Comparison of ENCODE assay signal across 9 mouse cellular contexts in the genomic region with DNA sequence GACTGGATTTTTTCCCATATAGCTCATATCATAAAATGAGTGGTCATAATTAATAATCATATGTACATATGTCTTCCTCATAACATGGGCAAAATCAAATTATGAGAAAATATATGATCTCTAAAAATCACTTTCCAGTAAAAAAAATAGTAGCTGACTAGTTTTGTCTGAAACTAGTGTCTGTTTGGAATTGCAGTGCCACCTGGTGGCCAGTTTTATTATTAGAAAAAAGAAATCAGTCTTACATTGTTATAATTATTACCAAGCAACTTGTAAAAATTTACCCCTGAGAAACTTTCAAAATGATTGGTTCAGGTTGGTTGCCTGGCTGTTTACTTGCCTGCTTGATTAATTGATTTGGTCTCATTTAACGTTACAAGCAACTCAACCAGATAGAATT. TPM values are rescaled to one million over a fixed set of nuclear protein-coding genes. Genes with fewer than 3 reads are reported as not detected.
A peak's percentile ranks its signal among the peaks of the same experiment; 100 is the strongest.
DNase-seq lines count a peak whose midpoint lies in the region; ATAC-seq lines count a peak whose summit lies in the region.
"Had no signal": no experiment of that assay in that cellular context is flagged by ENCODE, and none has a peak within 500 bp of the region (broad histone marks: within the 10 kb centered on the region; RNA-seq: fewer than 3 reads in every experiment).

No protein-coding gene starts in this region.

- peak; percentile 73 for DNase-seq in forebrain, embryonic 14.5 days (ENCODE audit: low spot score)
- DNase-seq in forebrain, embryonic 11.5 days (ENCODE audit: low spot score), result no peak
- peak; percentile 24 for DNase-seq in limb, embryonic 11.5 days (ENCODE audit: low spot score)
- no peak for DNase-seq in limb, embryonic 10.5 days (ENCODE audit: low spot score)
- DNase-seq in MN1 (ENCODE audit: low spot score), result peak; percentile 74
- DNase-seq in lung, postnatal 14 days, result peak; percentile 54
- no peak for DNase-seq in urinary bladder, adult 18-20 months (ENCODE audit: low spot score in 2 of 2)

- H3K4me1 ChIP-seq in forebrain, embryonic 14.5 days (ENCODE audit: control insufficient read depth, insufficient read depth, low read length), result no peaks in the 10 kb centered on the region
- no peaks in the 10 kb centered on the region for H3K4me1 ChIP-seq in forebrain, embryonic 11.5 days (replicated peaks; ENCODE audit: control insufficient read depth, insufficient read depth, low read length)
- H3K4me1 ChIP-seq in limb, embryonic 11.5 days (ENCODE audit: control insufficient read depth, insufficient read depth, low read length), result no peaks in the 10 kb centered on the region
- H3K4me1 ChIP-seq in limb, embryonic 10.5 days, result no peaks in the 10 kb centered on the region
- H3K4me1 ChIP-seq: hindbrain, embryonic 15.5 days had no signal

- no peaks in the 10 kb centered on the region for H3K9me3 ChIP-seq in forebrain, embryonic 14.5 days (replicated peaks; ENCODE audit: control insufficient read depth, low read length)
- H3K9me3 ChIP-seq in forebrain, embryonic 11.5 days (ENCODE audit: control insufficient read depth, low read length), result no peaks in the 10 kb centered on the region
- H3K9me3 ChIP-seq in limb, embryonic 11.5 days (ENCODE audit: control insufficient read depth, low read length), result no peaks in the 10 kb centered on the region
- no peaks in the 10 kb centered on the region for H3K9me3 ChIP-seq in limb, embryonic 10.5 days (replicated peaks)
- H3K9me3 ChIP-seq: hindbrain, embryonic 15.5 days had no signal

- H3K4me2 ChIP-seq in forebrain, embryonic 14.5 days (ENCODE audit: low read length), result no peak overlapping the region
- no peak overlapping the region for H3K4me2 ChIP-seq in forebrain, embryonic 11.5 days (ENCODE audit: low read depth, low read length, severe bottlenecking)
- H3K4me2 ChIP-seq in limb, embryonic 11.5 days (ENCODE audit: low read depth, severe bottlenecking), result no peak overlapping the region
- H3K4me2 ChIP-seq: hindbrain, embryonic 15.5 days had no signal

- H3K4me3 ChIP-seq in forebrain, embryonic 14.5 days (ENCODE audit: low read depth, low read length), result no peak overlapping the region
- H3K4me3 ChIP-seq in forebrain, embryonic 11.5 days (ENCODE audit: low read depth, low read length), result no peak overlapping the region
- no peak overlapping the region for H3K4me3 ChIP-seq in limb, embryonic 11.5 days (ENCODE audit: low read depth, low read length)
- H3K4me3 ChIP-seq in limb, embryonic 10.5 days, result no peak overlapping the region
- H3K4me3 ChIP-seq: hindbrain, embryonic 15.5 days had no signal

- WGBS in forebrain, embryonic 14.5 days, result 90% methylated on average over 1 of the region's 1 CpGs
- 88% methylated on average over 1 of the region's 1 CpGs for WGBS in forebrain, embryonic 11.5 days
- WGBS in limb, embryonic 11.5 days, result 82% methylated on average over 1 of the region's 1 CpGs
- WGBS in limb, embryonic 10.5 days, result 89% methylated on average over 1 of the region's 1 CpGs

- H3K9ac ChIP-seq in forebrain, embryonic 14.5 days (ENCODE audit: low read length), result no peak overlapping the region
- no peak overlapping the region for H3K9ac ChIP-seq in forebrain, embryonic 11.5 days (ENCODE audit: low read length)
- H3K9ac ChIP-seq in limb, embryonic 11.5 days (ENCODE audit: low read length), result no peak overlapping the region
- H3K9ac ChIP-seq: hindbrain, embryonic 15.5 days had no signal

- H3K27ac ChIP-seq in forebrain, embryonic 14.5 days (ENCODE audit: low read depth, low read length), result no peak overlapping the region
- no peak overlapping the region for H3K27ac ChIP-seq in forebrain, embryonic 11.5 days (ENCODE audit: low read depth, low read length)
- no peak overlapping the region for H3K27ac ChIP-seq in limb, embryonic 11.5 days (replicated peaks; ENCODE audit: low read depth, low read length)
- no peak overlapping the region for H3K27ac ChIP-seq in limb, embryonic 10.5 days
- H3K27ac ChIP-seq: hindbrain, embryonic 15.5 days had no signal

- no peaks in the 10 kb centered on the region for H3K27me3 ChIP-seq in forebrain, embryonic 14.5 days (replicated peaks; ENCODE audit: control insufficient read depth, insufficient read depth, low read length)
- H3K27me3 ChIP-seq in forebrain, embryonic 11.5 days (ENCODE audit: control insufficient read depth, insufficient read depth, low read length), result no peaks in the 10 kb centered on the region
- no peaks in the 10 kb centered on the region for H3K27me3 ChIP-seq in limb, embryonic 11.5 days (ENCODE audit: control insufficient read depth, insufficient read depth, low read length)
- no peaks in the 10 kb centered on the region for H3K27me3 ChIP-seq in limb, embryonic 10.5 days (ENCODE audit: low read depth, poor library complexity, severe bottlenecking)
- H3K27me3 ChIP-seq: hindbrain, embryonic 15.5 days had no signal

- no peak for ATAC-seq in forebrain, embryonic 14.5 days
- no peak for ATAC-seq in forebrain, embryonic 11.5 days (replicated peaks; ENCODE audit: low FRiP score)
- no peak for ATAC-seq in limb, embryonic 11.5 days (ENCODE audit: insufficient number of reproducible peaks, low FRiP score, low TSS enrichment, low read depth)
- ATAC-seq in erythroid progenitor cell, adult 5-6 weeks (replicated peaks; ENCODE audit: low FRiP score, poor library complexity, severe bottlenecking), result peak; percentile 73; the same call in 1 of the 2 replicates

- H3K36me3 ChIP-seq in forebrain, embryonic 14.5 days (ENCODE audit: control insufficient read depth, insufficient read depth, low read length), result peaks cover 52% of the 10 kb centered on the region
- peaks cover 9% of the 10 kb centered on the region; the same call in 1 of the 2 replicates for H3K36me3 ChIP-seq in forebrain, embryonic 11.5 days (ENCODE audit: control insufficient read depth, insufficient read depth, low read length)
- peaks cover 4% of the 10 kb centered on the region; the same call in 1 of the 2 replicates for H3K36me3 ChIP-seq in limb, embryonic 11.5 days (ENCODE audit: control insufficient read depth, insufficient read depth, low read length)
- peaks cover 81% of the 10 kb centered on the region for H3K36me3 ChIP-seq in limb, embryonic 10.5 days

RNA-seq across cellular contexts. Expression of a gene that starts 30.8 kb away (rescaled TPM):
- 20.4 and 25.9 TPM in 2 replicates for polyA plus RNA-seq in forebrain, embryonic 14.5 days (2014; fragmentation: Nextera tagmentation; extraction: Ambion mirVana)
- 2.8 and 3.4 TPM in 2 replicates for polyA plus RNA-seq in forebrain, embryonic 11.5 days (2014; fragmentation: Nextera tagmentation; extraction: Ambion mirVana)
- polyA plus RNA-seq in limb, embryonic 11.5 days (2014; fragmentation: Nextera tagmentation; extraction: Ambion mirVana), result 1.3 and 1.5 TPM in 2 replicates
- 0.97 and 1.5 TPM in 2 replicates for polyA plus RNA-seq in limb, embryonic 10.5 days (2016; fragmentation: Nextera tagmentation; extraction: Ambion mirVana)
- 1.3 and 1.4 TPM in 2 replicates for total RNA-seq in erythroid progenitor cell, adult 5-6 weeks (2015; ENCODE audit: low replicate concordance)
- total RNA-seq in erythroid progenitor cell, adult 5-6 weeks (2017; ENCODE audit: low replicate concordance), result 0.26 and 0.83 TPM in 2 replicates

RNA-seq across cellular contexts. Expression of a gene that starts 42.3 kb away (rescaled TPM):
- 69.6 and 85.6 TPM in 2 replicates for polyA plus RNA-seq in forebrain, embryonic 14.5 days (2014; fragmentation: Nextera tagmentation; extraction: Ambion mirVana)
- 49.4 and 57.5 TPM in 2 replicates for polyA plus RNA-seq in forebrain, embryonic 11.5 days (2014; fragmentation: Nextera tagmentation; extraction: Ambion mirVana)
- 44.4 and 44.5 TPM in 2 replicates for polyA plus RNA-seq in limb, embryonic 11.5 days (2014; fragmentation: Nextera tagmentation; extraction: Ambion mirVana)
- 37.6 and 46.9 TPM in 2 replicates for polyA plus RNA-seq in limb, embryonic 10.5 days (2016; fragmentation: Nextera tagmentation; extraction: Ambion mirVana)
- 5.4 and 5.9 TPM in 2 replicates for total RNA-seq in erythroid progenitor cell, adult 5-6 weeks (2015; ENCODE audit: low replicate concordance)
- total RNA-seq in erythroid progenitor cell, adult 5-6 weeks (2017; ENCODE audit: low replicate concordance), result 15.4 and 21.3 TPM in 2 replicates

RNA-seq across cellular contexts. Expression of a gene that starts 42.4 kb away (rescaled TPM):
- polyA plus RNA-seq in forebrain, embryonic 14.5 days (2014; fragmentation: Nextera tagmentation; extraction: Ambion mirVana), result 10.5 and 11.4 TPM in 2 replicates
- 8.0 and 8.5 TPM in 2 replicates for polyA plus RNA-seq in forebrain, embryonic 11.5 days (2014; fragmentation: Nextera tagmentation; extraction: Ambion mirVana)
- polyA plus RNA-seq in limb, embryonic 11.5 days (2014; fragmentation: Nextera tagmentation; extraction: Ambion mirVana), result 5.4 and 5.6 TPM in 2 replicates
- 3.6 and 5.6 TPM in 2 replicates for polyA plus RNA-seq in limb, embryonic 10.5 days (2016; fragmentation: Nextera tagmentation; extraction: Ambion mirVana)
- 6.5 and 14.3 TPM in 2 replicates for total RNA-seq in erythroid progenitor cell, adult 5-6 weeks (2015; ENCODE audit: low replicate concordance)
- 13.2 and 22.3 TPM in 2 replicates for total RNA-seq in erythroid progenitor cell, adult 5-6 weeks (2017; ENCODE audit: low replicate concordance)

RNA-seq across cellular contexts. Expression of a gene that starts 42.4 kb away (rescaled TPM):
- 8.5 and 8.7 TPM in 2 replicates for polyA plus RNA-seq in forebrain, embryonic 14.5 days (2014; fragmentation: Nextera tagmentation; extraction: Ambion mirVana)
- 13.3 and 15.4 TPM in 2 replicates for polyA plus RNA-seq in forebrain, embryonic 11.5 days (2014; fragmentation: Nextera tagmentation; extraction: Ambion mirVana)
- 12.7 and 13.6 TPM in 2 replicates for polyA plus RNA-seq in limb, embryonic 11.5 days (2014; fragmentation: Nextera tagmentation; extraction: Ambion mirVana)
- polyA plus RNA-seq in limb, embryonic 10.5 days (2016; fragmentation: Nextera tagmentation; extraction: Ambion mirVana), result 9.2 and 12.0 TPM in 2 replicates
- 5.4 and 9.2 TPM in 2 replicates for total RNA-seq in erythroid progenitor cell, adult 5-6 weeks (2015; ENCODE audit: low replicate concordance)
- 6.4 and 8.0 TPM in 2 replicates for total RNA-seq in erythroid progenitor cell, adult 5-6 weeks (2017; ENCODE audit: low replicate concordance)

Comparison
In these comparisons a context has a peak if more than half of its experiments do, and no peak if none do; other contexts are left out.
1. DNase-seq: peak in forebrain, embryonic 14.5 days (single experiment), limb, embryonic 11.5 days (single experiment), MN1 (single experiment) and lung, postnatal 14 days (single experiment); none in forebrain, embryonic 11.5 days (single experiment), limb, embryonic 10.5 days (single experiment) and urinary bladder, adult 18-20 months (0 of 2).